Mouse (Mus musculus) liver, adult 2 months (tissue): ENCODE data around the gene Fbxo40. TPM values are rescaled to one million over a fixed set of nuclear protein-coding genes. Genes with fewer than 3 reads are reported as not detected.

Experiments
- DNase-seq: peaks from one replicate; pipeline ENCODE4 v3.0.0-alpha.2; 2011; ENCODE audit warnings: low read depth, low spot score; ENCODE audit errors: extremely low read depth
- H3K27ac ChIP-seq: fragments of 200-500 bp; replicated peaks from 2 replicates; pipeline ENCODE4 v1.5.1; 2012; ENCODE audit warnings: low read depth, mild to moderate bottlenecking, control low read depth, inconsistent platforms, low read length; ENCODE audit not compliant: insufficient read depth
- H3K27me3 ChIP-seq: fragments of 200-500 bp; 2 replicates; pipeline ENCODE4 v1.6.1; 2012; ENCODE audit warnings: mild to moderate bottlenecking, moderate library complexity, low read length, inconsistent platforms; ENCODE audit not compliant: control insufficient read depth, insufficient read depth
- H3K36me3 ChIP-seq: fragments of 200-500 bp; 2 replicates; pipeline ENCODE4 v1.6.1; 2012; ENCODE audit warnings: low read length, inconsistent platforms; ENCODE audit not compliant: control insufficient read depth, insufficient read depth
- H3K4me1 ChIP-seq: fragments of 200-500 bp; 2 replicates; pipeline ENCODE4 v1.6.1; 2011; ENCODE audit warnings: low read length; ENCODE audit not compliant: control insufficient read depth, insufficient read depth
- H3K4me3 ChIP-seq: fragments of 200-500 bp; 2 replicates; pipeline ENCODE4 v1.5.1; 2011; ENCODE audit warnings: low read depth, mild to moderate bottlenecking, control low read depth, low read length, moderate library complexity; ENCODE audit not compliant: insufficient read depth
- H3K79me2 ChIP-seq: fragments of 200-500 bp; 2 replicates; pipeline ENCODE4 v1.6.1; 2012; ENCODE audit warnings: inconsistent platforms, mild to moderate bottlenecking, low read length, moderate library complexity; ENCODE audit not compliant: control insufficient read depth, insufficient read depth
- H3K9ac ChIP-seq: fragments of 200-500 bp; 2 replicates; pipeline ENCODE4 v1.6.1; 2012; ENCODE audit warnings: low read depth, mild to moderate bottlenecking, control low read depth, inconsistent platforms, low read length
- CTCF ChIP-seq: fragments of 200-500 bp; IDR thresholded peaks from 2 replicates; pipeline ENCODE4 v1.5.1; 2011; ENCODE audit warnings: low read depth, low read length, control low read depth
- POLR2A ChIP-seq: fragments of 200-500 bp; IDR thresholded peaks from 2 replicates; pipeline ENCODE4 v1.6.1; 2011; ENCODE audit warnings: low read length, control low read depth; ENCODE audit not compliant: insufficient read depth; ENCODE audit errors: extremely low read depth
- WGBS: fragments of 180-500 bp; shearing (Covaris S2); methylation state at CpG from one replicate; pipeline ENCODE4 v1.1.7; 2018; 5-methylcytosine and 5-hydroxymethylcytosine counted together
- polyA plus RNA-seq: library from polyadenylated mRNA; depleted of rRNA; stranded (reverse); fragments of >200 nt; gene quantifications from 2 replicates; pipeline ENCODE4 v1.2.3, GENCODE M21; 2012
- total RNA-seq: library from RNA; depleted of rRNA; stranded (reverse); fragments of >200 nt; gene quantifications from 2 replicates; pipeline ENCODE4 v1.2.3, GENCODE M21; 2014

The Fbxo40 gene
- total and polyA plus RNA-seq, 2 experiments = 0.09 to 0.37 TPM

- no peaks in the 10 kb centered on the region for H3K36me3 ChIP-seq
- H3K27me3 ChIP-seq = no peaks in the 10 kb centered on the region
- TF ChIP-seq CTCF (no peak), POLR2A (no peak)
- peak; percentile 54 for DNase-seq
- no peak overlapping the region for H3K27ac ChIP-seq
- no peak overlapping the region for H3K4me3 ChIP-seq
- no peak overlapping the region for H3K9ac ChIP-seq
- no peaks in the 10 kb centered on the region for H3K79me2 ChIP-seq
- WGBS = 84% methylated on average over 8 of the region's 8 CpGs
- H3K4me1 ChIP-seq = peaks cover 5% of the 10 kb centered on the region
Measured at GRCm38 (mm10) chr16:36989493-36989892, 774 bp downstream of the Fbxo40 start.

- H3K4me3 ChIP-seq = no peak overlapping the region
- H3K79me2 ChIP-seq = no peaks in the 10 kb centered on the region
- H3K4me1 ChIP-seq = peaks cover 5% of the 10 kb centered on the region
- no peaks in the 10 kb centered on the region for H3K36me3 ChIP-seq
- H3K27me3 ChIP-seq = no peaks in the 10 kb centered on the region
- H3K9ac ChIP-seq = no peak overlapping the region
- no peak for TF ChIP-seq CTCF
- TF ChIP-seq POLR2A = no peak
- H3K27ac ChIP-seq = no peak overlapping the region
- DNase-seq = peak; percentile 89
Measured at GRCm38 (mm10) chr16:36988066-36988465, 2.2 kb downstream of the Fbxo40 start.

DNA sequence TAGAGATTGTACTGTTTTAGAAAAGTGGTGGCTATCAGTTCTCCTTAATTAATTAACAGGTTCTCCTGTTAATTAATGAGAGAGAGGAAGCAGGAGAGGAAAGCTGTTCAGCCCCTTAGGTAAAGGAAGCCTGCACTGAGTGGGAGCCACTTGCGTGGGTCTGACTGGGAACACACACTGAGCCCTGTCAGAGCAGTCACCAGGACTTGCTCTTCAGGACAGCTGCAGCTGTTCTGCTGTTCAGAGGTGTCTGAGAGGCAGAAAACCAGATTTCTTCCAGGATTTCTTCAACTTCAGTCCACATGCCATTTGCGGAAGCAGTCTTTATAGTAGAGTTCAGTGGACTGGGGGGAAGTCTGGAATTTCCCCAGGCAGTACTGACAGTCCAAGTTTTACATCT, 2.9 kb downstream of the Fbxo40 start:
- Histone ChIP-seq H3K27me3 (no peaks in the 10 kb centered on the region), H3K27ac (peak overlapping the region; percentile 41; the same call in 1 of the 2 replicates), H3K4me1 (peaks cover 5% of the 10 kb centered on the region), H3K9ac (no peak overlapping the region), H3K79me2 (no peaks in the 10 kb centered on the region), H3K36me3 (no peaks in the 10 kb centered on the region), H3K4me3 (no peak overlapping the region)
- 92% methylated on average over 2 of the region's 2 CpGs for WGBS
- no peak for TF ChIP-seq POLR2A
- TF ChIP-seq CTCF = no peak
- no peak for DNase-seq

DNA sequence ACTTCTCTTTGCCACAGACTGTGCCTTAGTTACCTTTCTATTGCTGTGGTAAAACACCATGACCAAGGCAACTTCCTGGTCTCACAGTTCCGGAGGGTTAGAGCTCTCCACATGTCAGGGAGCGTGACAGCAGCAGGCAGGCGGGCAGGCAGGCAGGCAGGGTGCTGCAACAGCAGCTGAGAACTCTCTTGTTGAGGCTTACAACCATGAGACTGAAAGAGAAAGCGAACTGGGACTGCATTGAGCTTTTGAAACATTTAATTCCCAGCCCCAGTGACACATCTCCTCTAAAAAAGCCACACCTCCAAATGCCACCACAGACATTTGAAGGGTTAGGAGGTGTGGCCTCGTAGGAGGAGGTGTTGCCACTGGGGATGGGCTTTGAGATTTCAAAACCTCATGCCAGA, 4.6 kb downstream of the Fbxo40 start:
- Histone ChIP-seq H3K36me3 (no peaks in the 10 kb centered on the region), H3K27me3 (no peaks in the 10 kb centered on the region), H3K4me3 (no peak overlapping the region), H3K4me1 (peaks cover 5% of the 10 kb centered on the region), H3K9ac (no peak overlapping the region), H3K79me2 (no peaks in the 10 kb centered on the region), H3K27ac (no peak overlapping the region)
- TF ChIP-seq POLR2A = no peak
- TF ChIP-seq CTCF = no peak
- 72% methylated on average over 5 of the region's 5 CpGs for WGBS
- peak; percentile 78 for DNase-seq

DNA sequence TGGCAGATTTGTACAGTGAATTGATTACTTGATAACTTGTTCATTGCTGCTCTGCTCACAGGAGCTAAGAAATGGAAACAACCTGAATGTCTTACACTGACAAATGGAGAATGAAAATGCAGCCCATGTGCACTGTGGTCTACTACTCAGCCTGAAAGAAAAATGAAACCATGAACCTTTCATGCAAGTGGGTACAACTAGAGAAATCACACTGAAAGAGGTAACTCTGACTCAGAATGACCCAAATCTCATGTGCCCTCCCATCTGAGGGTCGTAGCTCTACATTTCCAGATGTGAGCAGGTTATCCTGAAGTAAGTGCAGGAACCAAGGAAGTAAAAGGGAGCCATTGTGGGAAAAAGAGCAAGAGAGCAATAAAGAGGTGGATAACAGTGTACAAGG, 6.5 kb downstream of the Fbxo40 start:
- no peak overlapping the region for H3K27ac ChIP-seq
- TF ChIP-seq CTCF = no peak

GRCm38 (mm10) chr16:36979127-36979526, 11.1 kb downstream of the Fbxo40 start:
- 97% methylated on average over 2 of the region's 2 CpGs for WGBS
- TF ChIP-seq CTCF (no peak), POLR2A (no peak)
- no peak overlapping the region for H3K4me3 ChIP-seq
- no peak overlapping the region for H3K9ac ChIP-seq
- DNase-seq = no peak
- H3K4me1 ChIP-seq = no peaks in the 10 kb centered on the region
- no peak overlapping the region for H3K27ac ChIP-seq
- H3K36me3 ChIP-seq = no peaks in the 10 kb centered on the region
- H3K27me3 ChIP-seq = no peaks in the 10 kb centered on the region
- H3K79me2 ChIP-seq = no peaks in the 10 kb centered on the region

More for the DNA sequence above, 6.5 kb downstream of the Fbxo40 start:
- Histone ChIP-seq H3K9ac (no peak overlapping the region), H3K79me2 (no peaks in the 10 kb centered on the region), H3K4me3 (no peak overlapping the region), H3K27me3 (no peaks in the 10 kb centered on the region), H3K4me1 (peaks cover 5% of the 10 kb centered on the region), H3K36me3 (no peaks in the 10 kb centered on the region)
- 87% methylated on average over 1 of the region's 1 CpGs for WGBS
- no peak for DNase-seq
